Mouse (Mus musculus): ENCODE results near the gene Magi3.

DNA sequence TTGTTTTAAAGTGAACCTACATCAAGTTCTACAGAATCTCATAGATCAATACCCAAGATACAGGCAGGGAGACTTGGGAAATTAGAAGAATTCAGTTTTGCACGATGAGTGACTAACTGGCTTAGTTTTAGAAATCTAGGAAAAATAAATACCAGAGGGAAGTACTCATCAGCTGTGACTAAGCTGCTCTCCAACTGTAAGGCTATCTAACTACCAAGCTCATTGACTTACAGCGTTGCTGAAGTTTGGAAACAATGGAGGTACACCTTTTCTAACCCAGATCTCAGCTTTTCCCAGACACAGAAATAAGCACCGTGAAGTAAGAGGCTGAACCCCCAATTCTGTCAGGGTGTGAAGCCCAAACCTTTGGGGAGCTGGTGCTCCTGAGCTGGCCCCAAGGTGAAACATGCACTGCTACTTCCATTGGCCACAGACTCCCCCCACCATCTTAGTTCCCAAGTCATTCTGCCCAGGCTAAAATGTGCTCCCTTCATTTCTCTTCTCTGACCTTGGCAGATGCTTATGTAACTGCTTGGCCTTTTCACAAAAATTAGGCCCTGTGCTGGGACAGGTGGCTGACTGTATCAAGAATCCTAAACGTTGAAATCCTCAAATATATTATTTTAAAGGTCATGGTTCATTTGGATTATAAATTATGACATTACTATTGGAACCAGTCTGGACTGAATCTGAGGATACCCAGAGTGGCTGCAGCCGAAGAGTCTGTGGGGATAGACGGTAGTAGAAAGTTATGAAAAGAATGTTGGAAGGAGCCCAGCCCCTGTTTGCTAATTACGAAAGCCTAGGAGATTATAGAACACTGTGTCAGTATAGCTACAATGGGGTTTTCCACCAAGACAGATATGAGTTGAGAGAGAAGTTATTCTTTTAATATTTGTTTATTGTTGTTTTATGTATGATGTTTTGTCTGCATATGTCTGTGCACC lies 13.5 kb upstream of the Magi3 start:
- no peak for TF ChIP-seq CTCF (IDR thresholded peaks at IDR 0.05; ENCODE audit: borderline replicate concordance, control insufficient read depth, extremely low read depth, insufficient read depth, low read length, poor library complexity)
- TF ChIP-seq POLR2A (IDR thresholded peaks at IDR 0.05; ENCODE audit: control insufficient read depth, extremely low read depth, insufficient read depth, low read length, poor library complexity) = no peak

All from thymus, adult 2 months (tissue).